Mouse (Mus musculus): ENCODE measurements around the gene Fscn3. TPM values are rescaled to one million over a fixed set of nuclear protein-coding genes. Genes with fewer than 3 reads are reported as not detected.

The Fscn3 gene
- polyA plus RNA-seq, 1 experiment from 2014 or later: not detected

GRCm38 (mm10) chr6:28474211-28474610 lies 46.6 kb downstream of the Fscn3 start:
- H3K27me3 ChIP-seq: no peaks in the 10 kb centered on the region

GRCm38 (mm10) chr6:28474839-28475238 lies 47.2 kb downstream of the Fscn3 start, which contains the start of gene Snd1:
Gene Snd1, plus strand, starts transcription at chr6:28475139.
- ATAC-seq (ENCODE audit: low read depth): no peak
- Histone ChIP-seq H3K9me3 (no peaks in the 10 kb centered on the region), H3K4me2 (no peak within 1 kb of the TSS), H3K9ac (no peak within 1 kb of the TSS), H3K4me3 (no peak within 1 kb of the TSS), H3K36me3 (no peaks in the 10 kb centered on the region), H3K27ac (replicated peaks) (no peak within 1 kb of the TSS), H3K4me1 (replicated peaks) (peaks cover 6% of the 10 kb centered on the region), H3K27me3 (no peaks in the 10 kb centered on the region)
- 84% methylated on average over 5 of the region's 5 CpGs for WGBS

More at GRCm38 (mm10) chr6:28474211-28474610, 46.6 kb downstream of the Fscn3 start:
- Histone ChIP-seq H3K36me3 (no peaks in the 10 kb centered on the region), H3K27ac (replicated peaks) (no peak overlapping the region), H3K9ac (no peak overlapping the region), H3K4me1 (replicated peaks) (peaks cover 2% of the 10 kb centered on the region), H3K4me2 (no peak overlapping the region), H3K4me3 (no peak overlapping the region), H3K9me3 (no peaks in the 10 kb centered on the region)
- WGBS: 88% methylated on average over 4 of the region's 4 CpGs
- no peak for ATAC-seq (ENCODE audit: low read depth)

- under 1% methylated on average over 68 of the region's 68 CpGs for WGBS
- Histone ChIP-seq H3K4me1 (replicated peaks) (peaks cover 44% of the 10 kb centered on the region), H3K9ac (peak overlapping the region; percentile 90), H3K27me3 (no peaks in the 10 kb centered on the region), H3K9me3 (no peaks in the 10 kb centered on the region), H3K27ac (replicated peaks) (peak overlapping the region; percentile 78), H3K4me2 (peak overlapping the region; percentile 90), H3K36me3 (no peaks in the 10 kb centered on the region), H3K4me3 (peak overlapping the region; percentile 95)
- peak; percentile 99 for ATAC-seq (ENCODE audit: low read depth)
Observed at GRCm38 (mm10) chr6:28479865-28480751, 52.5 kb downstream of the Fscn3 start.

- peaks cover 44% of the 10 kb centered on the region for H3K4me1 ChIP-seq (replicated peaks)
- H3K9ac ChIP-seq: peak overlapping the region; percentile 90
- no peaks in the 10 kb centered on the region for H3K27me3 ChIP-seq
- H3K9me3 ChIP-seq: no peaks in the 10 kb centered on the region
- H3K36me3 ChIP-seq: no peaks in the 10 kb centered on the region
- peak overlapping the region; percentile 90 for H3K4me2 ChIP-seq
- H3K4me3 ChIP-seq: peak overlapping the region; percentile 95
- WGBS: 7% methylated on average over 21 of the region's 21 CpGs
- peak overlapping the region; percentile 78 for H3K27ac ChIP-seq (replicated peaks)
- ATAC-seq (ENCODE audit: low read depth): no peak
Observed at GRCm38 (mm10) chr6:28480752-28481492, 53.3 kb downstream of the Fscn3 start.

- no peak overlapping the region for H3K27ac ChIP-seq (replicated peaks)
- H3K27me3 ChIP-seq: no peaks in the 10 kb centered on the region
- no peak for ATAC-seq (ENCODE audit: low read depth)
- H3K4me3 ChIP-seq: no peak overlapping the region
- H3K4me2 ChIP-seq: no peak overlapping the region
- H3K4me1 ChIP-seq (replicated peaks): peaks cover 49% of the 10 kb centered on the region
- peak overlapping the region; percentile 34; the same call in 1 of the 2 replicates for H3K9ac ChIP-seq
- no peaks in the 10 kb centered on the region for H3K9me3 ChIP-seq
- WGBS: 77% methylated on average over 4 of the region's 4 CpGs
- no peaks in the 10 kb centered on the region for H3K36me3 ChIP-seq
Observed at GRCm38 (mm10) chr6:28482711-28483315, 55.2 kb downstream of the Fscn3 start.

- no peak overlapping the region for H3K27ac ChIP-seq (replicated peaks)
- no peaks in the 10 kb centered on the region for H3K27me3 ChIP-seq
- 96% methylated on average over 2 of the region's 2 CpGs for WGBS
- H3K36me3 ChIP-seq: peaks cover 8% of the 10 kb centered on the region; the same call in 1 of the 2 replicates
- no peak overlapping the region for H3K4me2 ChIP-seq
- H3K9me3 ChIP-seq: no peaks in the 10 kb centered on the region
- H3K4me1 ChIP-seq (replicated peaks): peaks cover 46% of the 10 kb centered on the region
- no peak overlapping the region for H3K4me3 ChIP-seq
- no peak overlapping the region for H3K9ac ChIP-seq
- ATAC-seq (ENCODE audit: low read depth): no peak
Observed at GRCm38 (mm10) chr6:28486008-28486407, 58.4 kb downstream of the Fscn3 start.

- Histone ChIP-seq H3K27ac (replicated peaks) (no peak overlapping the region), H3K4me3 (no peak overlapping the region), H3K4me1 (replicated peaks) (peaks cover 46% of the 10 kb centered on the region), H3K36me3 (peaks cover 8% of the 10 kb centered on the region; the same call in 1 of the 2 replicates), H3K27me3 (no peaks in the 10 kb centered on the region), H3K9me3 (no peaks in the 10 kb centered on the region), H3K4me2 (no peak overlapping the region), H3K9ac (no peak overlapping the region)
- no peak for ATAC-seq (ENCODE audit: low read depth)
- 81% methylated on average over 2 of the region's 2 CpGs for WGBS
Observed at GRCm38 (mm10) chr6:28486471-28486870, 58.9 kb downstream of the Fscn3 start.

GRCm38 (mm10) chr6:28486905-28487304 lies 59.3 kb downstream of the Fscn3 start:
- WGBS: 90% methylated on average over 7 of the region's 7 CpGs
- no peak for ATAC-seq (ENCODE audit: low read depth)

More at GRCm38 (mm10) chr6:28486905-28487304, 59.3 kb downstream of the Fscn3 start:
- peaks cover 8% of the 10 kb centered on the region; the same call in 1 of the 2 replicates for H3K36me3 ChIP-seq
- H3K4me2 ChIP-seq: no peak overlapping the region
- no peaks in the 10 kb centered on the region for H3K27me3 ChIP-seq
- H3K4me1 ChIP-seq (replicated peaks): peaks cover 42% of the 10 kb centered on the region
- no peak overlapping the region for H3K9ac ChIP-seq
- H3K27ac ChIP-seq (replicated peaks): no peak overlapping the region
- H3K9me3 ChIP-seq: no peaks in the 10 kb centered on the region
- no peak overlapping the region for H3K4me3 ChIP-seq

Other genes starting within 250 kb of the Fscn3 start
- gene Zfp800, start 29.8 kb upstream of the Fscn3 start, polyA plus RNA-seq (2015; fragmentation: Nextera tagmentation; extraction: Ambion mirVana): 20.5 and 23.5 TPM in 2 replicates
- gene Arf5, start 4.2 kb upstream of the Fscn3 start, polyA plus RNA-seq (2015; fragmentation: Nextera tagmentation; extraction: Ambion mirVana): 336 and 392 TPM in 2 replicates
- 10.0 and 12.5 TPM in 2 replicates for gene Gcc1, start 601 bp downstream of the Fscn3 start, polyA plus RNA-seq (2015; fragmentation: Nextera tagmentation; extraction: Ambion mirVana)
- gene Pax4, start 21.6 kb downstream of the Fscn3 start, polyA plus RNA-seq (2015; fragmentation: Nextera tagmentation; extraction: Ambion mirVana): not detected in 2 replicates
- gene Snd1, start 47.4 kb downstream of the Fscn3 start, polyA plus RNA-seq (2015; fragmentation: Nextera tagmentation; extraction: Ambion mirVana): 77.5 and 83.3 TPM in 2 replicates

All from neural tube, embryonic 13.5 days (tissue).